Mouse (Mus musculus): ENCODE results near the gene Nos1ap. TPM values are rescaled to one million over a fixed set of nuclear protein-coding genes. Genes with fewer than 3 reads are reported as not detected.

Gene Nos1ap
- polyA plus RNA-seq, 1 experiment: 9.4 TPM

DNA sequence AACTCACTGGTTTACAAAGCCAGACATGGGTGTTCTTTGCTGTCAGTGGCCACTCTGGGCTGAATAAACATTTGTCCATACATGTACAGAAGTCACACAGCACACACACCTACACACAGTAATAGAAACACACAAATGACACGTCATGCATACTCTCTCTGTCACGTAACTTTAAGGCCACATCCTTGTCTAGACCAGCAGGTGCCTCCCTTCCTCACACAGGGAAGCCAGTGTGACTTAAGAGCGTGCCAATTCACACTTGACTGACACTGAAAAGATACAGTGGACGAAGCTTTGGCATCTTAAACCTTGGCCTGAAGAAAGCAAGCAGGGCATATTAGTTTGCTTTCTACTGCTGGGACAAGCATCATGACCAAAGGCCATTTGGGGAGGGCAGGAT lies 256.9 kb downstream of the Nos1ap start:
- WGBS: 87% methylated on average over 4 of the region's 4 CpGs
- no peak for DNase-seq (ENCODE audit: low read depth, low spot score)

DNA sequence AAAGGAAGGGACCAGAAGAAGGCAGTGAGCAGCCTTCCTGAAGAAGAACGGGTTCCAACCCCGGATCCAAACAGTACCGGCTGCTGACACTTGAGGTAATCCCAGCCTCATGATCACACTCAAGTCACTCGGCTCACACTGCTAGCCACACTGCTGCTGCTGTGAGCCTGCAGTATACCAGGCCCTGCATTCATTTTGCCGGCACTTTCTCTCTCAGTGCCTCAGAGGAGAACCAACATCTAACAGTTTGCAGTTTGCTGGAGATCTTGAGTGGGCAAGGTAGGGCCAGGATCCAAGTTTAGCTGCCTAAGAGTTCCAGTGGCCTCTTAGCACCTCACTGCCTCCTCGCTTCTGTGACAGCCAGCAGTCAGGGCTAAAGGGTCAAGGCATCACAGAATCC lies 257.7 kb downstream of the Nos1ap start:
- 72% methylated on average over 6 of the region's 6 CpGs for WGBS
- no peak for DNase-seq (ENCODE audit: low read depth, low spot score)

- DNase-seq (ENCODE audit: low read depth, low spot score): no peak
- WGBS: 73% methylated on average over 4 of the region's 4 CpGs
Measured at GRCm38 (mm10) chr1:170325277-170325676, 264.4 kb downstream of the Nos1ap start.

DNA sequence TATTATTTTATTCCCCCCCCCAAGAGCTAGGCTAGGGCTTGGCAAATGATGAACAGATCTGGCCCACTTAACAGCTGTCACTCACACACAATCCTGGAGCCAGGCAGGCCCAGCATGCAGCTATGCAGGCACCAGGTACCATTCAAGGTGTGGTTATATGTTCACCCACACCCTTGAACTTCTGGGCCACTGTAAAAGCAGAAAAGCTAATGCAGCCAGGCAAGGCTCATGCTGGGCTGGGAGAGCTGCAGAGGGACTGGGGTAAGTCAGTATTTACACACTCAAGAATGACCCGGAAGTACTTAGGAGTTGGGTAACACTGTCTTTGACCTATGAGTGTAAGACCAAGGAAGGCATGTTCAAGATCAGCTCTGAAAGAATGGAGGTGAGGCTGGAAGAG lies 265.3 kb downstream of the Nos1ap start:
- 33% methylated on average over 1 of the region's 1 CpGs for WGBS
- DNase-seq (ENCODE audit: low read depth, low spot score): peak; percentile 69

GRCm38 (mm10) chr1:170323001-170323400 lies 266.7 kb downstream of the Nos1ap start:
- DNase-seq (ENCODE audit: low read depth, low spot score): no peak
- 91% methylated on average over 10 of the region's 10 CpGs for WGBS

DNA sequence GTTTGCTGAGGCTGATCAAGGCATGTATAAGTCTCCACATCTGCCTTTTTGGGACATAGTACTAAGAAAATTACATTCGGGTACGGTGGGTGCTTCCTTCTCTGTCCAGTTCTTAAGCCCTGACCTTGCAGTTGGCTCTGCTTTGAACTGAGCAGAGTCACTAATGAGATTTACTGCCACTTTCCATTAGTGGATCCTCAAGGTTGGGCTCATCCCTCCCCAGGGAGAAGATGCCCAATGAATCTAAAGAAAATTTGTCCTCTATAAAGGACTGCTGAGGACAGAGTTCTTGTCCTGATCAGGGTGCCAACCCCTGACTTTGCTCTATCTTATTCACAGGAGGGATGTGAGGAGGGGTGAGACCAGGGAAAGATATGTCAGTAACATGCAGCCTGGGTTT lies 267.6 kb downstream of the Nos1ap start:
- no peak for DNase-seq (ENCODE audit: low read depth, low spot score)
- WGBS: 88% methylated on average over 2 of the region's 2 CpGs

- WGBS: 85% methylated on average over 6 of the region's 6 CpGs
- DNase-seq (ENCODE audit: low read depth, low spot score): no peak
Measured at GRCm38 (mm10) chr1:170311431-170311830, 278.2 kb downstream of the Nos1ap start.

GRCm38 (mm10) chr1:170308503-170308902 lies 281.2 kb downstream of the Nos1ap start, which contains the start of gene Spata46:
TSS of gene Spata46 (plus strand) at chr1:170308803.
- WGBS: 71% methylated on average over 4 of the region's 4 CpGs
- no peak for DNase-seq (ENCODE audit: low read depth, low spot score)

GRCm38 (mm10) chr1:170306232-170306631 lies 283.4 kb downstream of the Nos1ap start, which contains the start of gene Gm7694:
TSS of gene Gm7694 (minus strand) at chr1:170306332.
- 92% methylated on average over 4 of the region's 4 CpGs for WGBS

DNA sequence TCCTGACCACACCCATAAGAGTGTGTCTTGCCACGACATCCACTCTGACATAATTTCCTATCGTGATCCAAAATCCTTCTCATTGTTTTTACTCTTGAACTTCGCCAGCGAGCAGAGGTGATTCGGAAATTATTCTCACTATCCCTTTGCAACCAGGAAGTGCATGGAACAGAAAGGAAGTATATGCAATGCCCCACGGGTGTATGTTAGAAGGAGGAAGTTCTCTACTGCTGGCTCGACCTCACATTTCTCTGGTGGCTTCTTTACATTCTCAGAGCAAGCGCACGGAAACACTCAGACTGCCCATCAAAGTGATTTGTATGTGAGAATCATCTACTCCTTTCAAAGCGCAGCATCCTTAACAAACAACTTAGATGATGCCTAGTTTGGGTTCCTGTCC lies 284.7 kb downstream of the Nos1ap start:
- 82% methylated on average over 10 of the region's 10 CpGs for WGBS

More at GRCm38 (mm10) chr1:170306232-170306631, 283.4 kb downstream of the Nos1ap start, which contains the start of gene Gm7694:
- no peak for DNase-seq (ENCODE audit: low read depth, low spot score)

DNA sequence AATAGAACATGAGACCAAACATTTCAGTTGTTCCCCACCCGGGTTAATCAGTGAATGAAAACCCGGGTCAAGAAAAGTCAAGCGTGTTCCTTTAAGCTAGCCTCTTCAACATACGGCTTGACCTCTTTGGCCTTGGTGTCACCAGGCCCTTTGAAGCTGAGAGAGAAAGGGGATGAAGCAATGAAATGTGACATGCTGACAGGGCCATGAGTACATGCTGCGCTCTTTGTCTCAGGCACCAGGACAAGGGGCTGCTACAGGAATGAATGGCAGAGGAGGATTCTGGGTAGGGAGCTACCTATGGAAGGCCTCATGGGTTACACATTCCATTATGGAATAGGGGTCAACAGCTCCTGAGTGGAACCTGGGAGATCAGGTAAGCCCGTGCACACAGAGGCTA lies 286.6 kb downstream of the Nos1ap start:
- WGBS: 88% methylated on average over 6 of the region's 6 CpGs

More for the DNA sequence above, 284.7 kb downstream of the Nos1ap start:
- no peak for DNase-seq (ENCODE audit: low read depth, low spot score)

GRCm38 (mm10) chr1:170302456-170302855 lies 287.2 kb downstream of the Nos1ap start:
- no peak for DNase-seq (ENCODE audit: low read depth, low spot score)
- WGBS: 90% methylated on average over 6 of the region's 6 CpGs

More for the DNA sequence above, 286.6 kb downstream of the Nos1ap start:
- no peak for DNase-seq (ENCODE audit: low read depth, low spot score)

DNA sequence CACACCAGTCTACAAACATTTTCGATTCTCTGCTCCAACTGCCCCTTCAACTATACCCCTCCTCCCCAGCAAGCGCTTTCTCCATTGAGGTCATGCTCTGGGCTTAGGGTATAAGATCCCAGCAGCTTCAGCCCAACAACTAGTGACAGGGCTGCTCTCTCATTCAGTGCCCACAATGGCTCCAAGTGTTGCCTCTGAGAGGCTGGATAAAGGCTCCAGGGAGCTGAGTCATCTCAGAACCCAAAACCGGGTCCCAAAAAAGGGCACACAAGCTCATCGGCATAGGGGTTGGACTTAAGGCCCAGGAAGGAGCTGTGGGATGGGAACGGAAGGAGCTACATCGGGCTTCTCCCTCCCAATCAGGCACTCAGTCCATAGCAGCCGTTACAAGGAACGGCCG lies 288.0 kb downstream of the Nos1ap start:
- DNase-seq (ENCODE audit: low read depth, low spot score): no peak
- 93% methylated on average over 9 of the region's 9 CpGs for WGBS

GRCm38 (mm10) chr1:170299496-170299895 lies 290.2 kb downstream of the Nos1ap start:
- WGBS: 76% methylated on average over 4 of the region's 4 CpGs
- no peak for DNase-seq (ENCODE audit: low read depth, low spot score)

- DNase-seq (ENCODE audit: low read depth, low spot score): no peak
- 85% methylated on average over 15 of the region's 15 CpGs for WGBS
Measured at GRCm38 (mm10) chr1:170294786-170295570, 294.7 kb downstream of the Nos1ap start.

DNA sequence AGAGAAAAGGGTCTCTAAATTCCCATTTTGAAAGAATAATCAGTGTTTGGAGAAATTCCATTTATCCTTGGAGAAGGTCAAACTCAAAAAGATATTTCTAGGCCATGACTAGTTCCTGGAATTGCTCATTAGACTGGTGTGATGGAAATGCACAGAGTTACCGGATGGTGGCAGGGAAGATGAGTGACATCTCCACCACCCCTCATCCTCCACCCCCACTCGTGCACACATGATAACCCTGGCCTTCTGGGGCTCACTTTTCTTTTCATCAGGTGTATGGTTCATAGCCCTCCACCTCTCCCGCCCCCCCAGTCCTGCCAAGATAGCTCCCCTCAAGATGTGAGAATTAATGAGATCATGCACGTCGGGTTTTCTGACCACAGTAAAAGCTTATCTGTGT lies 296.4 kb downstream of the Nos1ap start:
- WGBS: 91% methylated on average over 5 of the region's 5 CpGs
- no peak for DNase-seq (ENCODE audit: low read depth, low spot score)

- DNase-seq (ENCODE audit: low read depth, low spot score): no peak
- 33% methylated on average over 9 of the region's 9 CpGs for WGBS
Measured at GRCm38 (mm10) chr1:170292239-170292951, 297.3 kb downstream of the Nos1ap start.

DNA sequence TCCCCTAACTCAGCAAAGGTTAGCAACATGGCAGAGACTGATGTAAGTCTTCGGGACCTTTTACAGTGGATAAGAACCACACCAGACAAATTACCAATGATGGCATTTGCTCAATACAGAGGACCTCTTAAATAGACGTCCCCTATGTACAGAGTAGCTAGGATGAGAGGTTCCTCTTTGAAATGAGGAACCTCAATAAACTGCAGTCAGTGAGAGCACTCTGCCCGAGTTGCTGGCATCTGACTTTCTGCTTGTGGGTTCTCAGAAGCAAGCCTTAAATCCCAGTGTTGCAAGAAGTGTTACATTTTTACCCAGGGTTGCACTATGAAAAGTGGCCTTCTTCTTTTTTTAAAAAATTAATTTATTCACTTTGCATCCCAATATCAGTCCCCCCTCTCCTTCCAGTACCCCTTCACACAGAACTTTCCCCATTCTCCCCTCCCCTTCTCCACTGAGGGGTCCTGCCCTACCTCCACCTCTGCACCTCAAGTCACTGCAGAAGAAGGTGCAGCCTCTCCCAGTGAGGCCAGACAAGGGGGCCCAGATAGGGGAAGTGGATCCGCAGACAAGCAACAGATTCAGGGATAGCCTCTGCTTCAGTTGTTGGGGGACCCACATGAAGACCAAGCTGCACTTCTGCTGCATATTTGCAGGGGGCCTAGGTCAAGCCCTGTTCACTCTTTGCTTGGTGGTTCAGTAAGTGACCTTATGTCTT lies 307.1 kb downstream of the Nos1ap start:
- WGBS: 60% methylated on average over 4 of the region's 4 CpGs
- DNase-seq (ENCODE audit: low read depth, low spot score): no peak

- DNase-seq (ENCODE audit: low read depth, low spot score): no peak
- 71% methylated on average over 3 of the region's 3 CpGs for WGBS
Measured at GRCm38 (mm10) chr1:170277016-170277415, 312.6 kb downstream of the Nos1ap start, which contains the start of gene Sh2d1b1. TSS of gene Sh2d1b1 (plus strand) at chr1:170277320.

- no peak for DNase-seq (ENCODE audit: low read depth, low spot score)
Measured at GRCm38 (mm10) chr1:170273252-170273651, 316.4 kb downstream of the Nos1ap start.

All from large intestine, adult 2 months (tissue).